Mouse (Mus musculus) midbrain, embryonic 11.5 days (tissue): Measurements from ENCODE around the gene Igfbp7. TPM values are rescaled to one million over a fixed set of nuclear protein-coding genes. Genes with fewer than 3 reads are reported as not detected.
"Not testable (repeated sequence)": the region's sequence is repeated elsewhere in the genome, so short reads cannot be mapped to it uniquely, and the experiment has no call there.

Experiments used
- ATAC-seq: fragments of 200-750 bp; cut with Nextera tagmentation; 2 replicates; pipeline ENCODE4 v1.8.0; 2017; ENCODE audit warnings: moderate TSS enrichment, moderate library complexity; ENCODE audit not compliant: low FRiP score
- DNase-seq: peaks from one replicate; pipeline ENCODE4 v3.0.0; 2015; ENCODE audit warnings: low spot score; ENCODE audit errors: missing footprints
- H3K27ac ChIP-seq: fragments of 300-500 bp; sonication (generic); 2 replicates; pipeline ENCODE4 v1.5.1; 2014; ENCODE audit warnings: low read depth, low read length
- H3K27me3 ChIP-seq: fragments of 300-500 bp; sonication (generic); 2 replicates; pipeline ENCODE4 v1.6.1; 2014; ENCODE audit warnings: mild to moderate bottlenecking, low read length, moderate library complexity, mixed read lengths; ENCODE audit not compliant: control insufficient read depth, insufficient read depth
- H3K36me3 ChIP-seq: fragments of 300-500 bp; sonication (generic); 2 replicates; pipeline ENCODE4 v1.6.1; 2014; ENCODE audit warnings: mild to moderate bottlenecking, low read length, moderate library complexity, mixed read lengths; ENCODE audit not compliant: control insufficient read depth, insufficient read depth
- H3K4me1 ChIP-seq: fragments of 300-500 bp; sonication (generic); 2 replicates; pipeline ENCODE4 v1.6.1; 2014; ENCODE audit warnings: low read length; ENCODE audit not compliant: control insufficient read depth, insufficient read depth
- H3K4me2 ChIP-seq: fragments of 300-500 bp; sonication (generic); 2 replicates; pipeline ENCODE4 v1.6.1; 2014; ENCODE audit warnings: mild to moderate bottlenecking, moderate library complexity
- H3K4me3 ChIP-seq: fragments of 300-500 bp; sonication (generic); 2 replicates; pipeline ENCODE4 v1.5.1; 2014; ENCODE audit warnings: low read depth, low read length
- H3K9ac ChIP-seq: fragments of 300-500 bp; sonication (generic); 2 replicates; pipeline ENCODE4 v1.6.1; 2014; ENCODE audit warnings: low read length
- H3K9me3 ChIP-seq: fragments of 300-500 bp; sonication (generic); 2 replicates; pipeline ENCODE4 v1.6.1; 2016; ENCODE audit warnings: low read length; ENCODE audit not compliant: control insufficient read depth
- WGBS: fragments of 180-500 bp; shearing (Covaris S2); extraction: QIAGEN DNeasy Blood & Tissue Kit; methylation state at CpG from one replicate; pipeline ENCODE4 v1.1.7; 2014; 5-methylcytosine and 5-hydroxymethylcytosine counted together
- polyA plus RNA-seq: library from polyadenylated mRNA; unstranded; fragments of >200 nt; fragmentation: Nextera tagmentation; extraction: Ambion mirVana; gene quantifications from 2 replicates; pipeline ENCODE4 v1.2.1, GENCODE M21; 2014

Igfbp7 gene
- polyA plus RNA-seq, 1 experiment from 2014 or later = 25.1 TPM

DNA sequence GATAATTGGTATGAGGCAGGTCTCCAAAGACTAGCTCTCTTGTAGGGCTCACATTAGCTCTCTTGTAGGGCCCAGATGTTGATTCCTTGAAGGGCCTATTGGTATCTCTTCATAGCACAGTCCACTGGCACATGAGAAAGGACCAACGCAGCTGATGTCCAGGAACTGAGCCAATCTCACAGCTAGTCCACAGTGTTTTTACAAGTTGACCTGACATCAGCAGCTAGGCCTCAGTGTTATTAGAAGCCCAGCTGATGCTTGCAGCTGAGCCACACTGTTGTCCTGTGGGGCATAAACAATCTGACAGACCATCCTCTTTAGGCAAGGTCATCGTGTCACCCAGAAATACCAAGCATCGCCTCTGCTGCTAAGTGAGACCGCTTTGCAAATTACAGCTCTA, 11.7 kb upstream of the Igfbp7 start:
- not testable (repeated sequence) for H3K9ac ChIP-seq, DNase-seq, H3K27ac ChIP-seq, H3K4me3 ChIP-seq, H3K4me2 ChIP-seq, H3K27me3 ChIP-seq, H3K4me1 ChIP-seq, H3K9me3 ChIP-seq, H3K36me3 ChIP-seq
- 72% methylated on average over 4 of the region's 4 CpGs for WGBS
- 0 out of 2 replicates have a peak, but pooled peaks have one; percentile 16 for ATAC-seq

DNA sequence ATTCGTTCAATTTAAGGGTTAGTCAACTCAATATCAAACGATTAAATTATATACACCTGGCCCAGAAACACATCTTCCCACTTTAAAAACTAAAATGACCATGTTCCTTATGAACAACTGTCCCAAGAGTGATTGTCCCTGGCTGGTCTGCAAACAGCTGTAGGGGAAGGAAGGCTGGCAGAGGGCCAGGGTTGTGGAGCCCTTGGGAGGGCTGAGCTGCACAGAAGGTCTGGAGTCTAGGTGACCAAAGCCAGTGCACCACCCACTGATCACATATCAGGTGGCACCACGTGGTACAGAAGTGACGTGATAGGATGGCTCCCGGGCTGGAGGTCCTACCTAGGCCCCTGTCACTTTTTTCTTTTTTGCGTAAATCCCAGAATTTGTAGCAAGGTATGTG, 8.2 kb upstream of the Igfbp7 start:
- Histone ChIP-seq H3K27ac (no peak overlapping the region), H3K4me3 (no peak overlapping the region), H3K4me1 (no peaks in the 10 kb centered on the region), H3K9me3 (peaks cover 2% of the 10 kb centered on the region; the same call in 1 of the 2 replicates), H3K4me2 (no peak overlapping the region), H3K36me3 (no peaks in the 10 kb centered on the region), H3K9ac (no peak overlapping the region), H3K27me3 (no peaks in the 10 kb centered on the region)
- ATAC-seq (no peak), DNase-seq (no peak)
- 85% methylated on average over 6 of the region's 6 CpGs for WGBS

DNA sequence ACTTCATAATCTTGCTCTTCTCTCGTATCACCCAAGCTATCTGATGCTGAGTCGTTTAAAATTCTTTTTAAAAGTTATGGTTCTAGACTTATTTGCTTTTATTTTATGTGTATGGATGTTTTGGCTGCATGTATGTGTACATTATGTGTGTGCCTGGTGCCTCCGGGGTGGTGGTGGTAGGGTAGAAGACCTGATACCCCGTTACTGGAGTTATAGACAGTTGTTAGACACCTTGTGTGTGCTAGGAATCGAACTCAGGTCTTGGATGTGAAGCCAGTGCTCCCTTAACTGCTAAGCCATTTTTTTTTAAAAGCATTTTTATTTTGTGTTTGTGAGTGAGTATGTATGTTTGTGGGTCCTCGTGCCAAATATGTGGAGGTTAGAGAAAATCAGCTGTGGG, 689 bp upstream of the Igfbp7 start:
- H3K36me3 ChIP-seq = no peaks in the 10 kb centered on the region
- no peak overlapping the region for H3K4me3 ChIP-seq
- H3K27ac ChIP-seq = no peak overlapping the region
- H3K9ac ChIP-seq = no peak overlapping the region
- peaks cover 21% of the 10 kb centered on the region for H3K27me3 ChIP-seq
- DNase-seq (peak; percentile 87), ATAC-seq (no peak)
- no peak overlapping the region for H3K4me2 ChIP-seq
- H3K9me3 ChIP-seq = no peaks in the 10 kb centered on the region
- 95% methylated on average over 6 of the region's 6 CpGs for WGBS
- H3K4me1 ChIP-seq = no peaks in the 10 kb centered on the region; the same call in 1 of the 2 replicates

DNA sequence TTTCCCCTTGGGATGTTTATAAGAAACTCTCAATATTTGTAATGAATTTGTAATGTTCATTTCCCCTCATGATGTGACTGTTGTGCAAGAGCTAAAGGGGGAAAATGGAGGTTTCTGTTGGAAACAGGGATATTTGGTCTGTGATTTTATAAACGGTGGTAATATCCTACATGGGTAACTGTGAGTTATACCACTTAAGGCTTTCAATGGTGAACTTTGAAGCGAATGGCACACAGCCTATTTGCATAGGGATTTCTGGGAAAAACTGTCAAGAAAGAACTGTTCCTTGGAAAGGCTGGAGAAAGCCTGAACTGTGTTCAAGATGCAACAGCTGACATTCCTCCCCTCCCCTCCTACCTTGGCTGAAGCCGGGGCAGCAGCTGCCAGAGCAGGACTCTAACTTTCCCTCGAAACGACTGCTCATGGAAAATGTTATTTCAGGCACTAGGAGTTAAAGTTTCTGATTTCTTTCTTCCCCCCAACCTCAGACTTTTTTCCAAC, 1.4 kb downstream of the Igfbp7 start:
- H3K4me1 ChIP-seq = no peaks in the 10 kb centered on the region; the same call in 1 of the 2 replicates
- 55% methylated on average over 5 of the region's 5 CpGs for WGBS

DNA sequence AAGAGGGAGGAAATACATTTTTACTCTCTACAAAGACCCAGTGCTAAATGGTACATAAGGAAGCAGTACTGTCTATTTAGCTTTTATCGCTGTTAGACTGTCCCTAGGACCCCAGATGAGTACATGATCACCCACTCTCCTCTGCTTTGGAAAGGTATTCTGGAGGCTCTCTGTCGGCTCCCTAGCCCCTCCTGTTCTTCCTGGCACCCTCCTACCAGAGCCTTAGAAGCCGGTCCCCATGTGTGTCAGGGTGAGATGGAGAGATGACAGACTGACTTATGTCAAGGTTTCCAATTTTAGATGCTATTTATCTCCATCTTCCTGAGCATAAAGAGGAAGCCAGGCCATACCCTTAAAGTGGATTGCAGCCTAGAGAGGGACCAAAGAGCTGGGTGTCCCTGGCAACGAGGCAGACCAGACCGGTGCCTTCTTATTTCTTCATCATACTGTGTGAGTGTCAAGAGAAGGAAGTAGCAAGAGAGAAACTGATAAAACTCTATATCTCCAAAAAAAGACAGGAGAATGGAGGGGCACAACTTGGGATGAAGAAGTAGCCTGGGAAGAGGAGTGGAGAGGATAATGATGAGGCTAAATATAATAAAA, 2.3 kb downstream of the Igfbp7 start:
- 71% methylated on average over 5 of the region's 5 CpGs for WGBS
- Histone ChIP-seq H3K4me1 (no peaks in the 10 kb centered on the region; the same call in 1 of the 2 replicates), H3K9me3 (no peaks in the 10 kb centered on the region), H3K4me3 (no peak overlapping the region), H3K4me2 (no peak overlapping the region), H3K27me3 (peaks cover 21% of the 10 kb centered on the region), H3K9ac (no peak overlapping the region), H3K36me3 (no peaks in the 10 kb centered on the region), H3K27ac (no peak overlapping the region)
- DNase-seq = peak; percentile 81
- no peak for ATAC-seq

More for the DNA sequence above, 1.4 kb downstream of the Igfbp7 start:
- Histone ChIP-seq H3K27ac (no peak overlapping the region), H3K4me3 (no peak overlapping the region), H3K36me3 (no peaks in the 10 kb centered on the region), H3K27me3 (peaks cover 21% of the 10 kb centered on the region), H3K9ac (no peak overlapping the region), H3K9me3 (no peaks in the 10 kb centered on the region), H3K4me2 (no peak overlapping the region)
- DNase-seq (peak; percentile 87), ATAC-seq (no peak)

DNA sequence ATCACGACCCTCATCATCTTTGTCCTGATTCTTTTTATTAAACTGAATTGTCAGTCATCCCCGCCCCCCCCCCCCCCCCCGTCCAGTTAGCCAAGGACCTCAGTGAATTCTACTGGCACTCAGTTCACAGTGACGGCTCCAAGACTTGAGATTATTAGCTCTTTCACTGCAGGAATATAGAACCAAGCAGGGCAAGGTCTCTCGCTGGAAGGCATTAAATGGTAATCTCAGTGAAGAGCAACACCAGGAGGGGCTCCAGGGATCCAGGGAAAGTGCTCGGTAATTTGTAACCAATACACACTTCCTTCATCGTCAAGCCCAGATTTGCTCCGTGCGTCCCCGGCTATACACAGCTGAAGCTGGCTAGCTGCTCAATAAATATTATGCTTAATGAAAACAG, 2.9 kb downstream of the Igfbp7 start:
- Histone ChIP-seq H3K9me3 (no peaks in the 10 kb centered on the region), H3K9ac (no peak overlapping the region), H3K27ac (no peak overlapping the region), H3K4me2 (no peak overlapping the region), H3K4me3 (no peak overlapping the region), H3K4me1 (no peaks in the 10 kb centered on the region; the same call in 1 of the 2 replicates), H3K27me3 (peaks cover 21% of the 10 kb centered on the region), H3K36me3 (no peaks in the 10 kb centered on the region)
- DNase-seq = peak; percentile 79
- no peak for ATAC-seq
- WGBS = 72% methylated on average over 10 of the region's 10 CpGs

DNA sequence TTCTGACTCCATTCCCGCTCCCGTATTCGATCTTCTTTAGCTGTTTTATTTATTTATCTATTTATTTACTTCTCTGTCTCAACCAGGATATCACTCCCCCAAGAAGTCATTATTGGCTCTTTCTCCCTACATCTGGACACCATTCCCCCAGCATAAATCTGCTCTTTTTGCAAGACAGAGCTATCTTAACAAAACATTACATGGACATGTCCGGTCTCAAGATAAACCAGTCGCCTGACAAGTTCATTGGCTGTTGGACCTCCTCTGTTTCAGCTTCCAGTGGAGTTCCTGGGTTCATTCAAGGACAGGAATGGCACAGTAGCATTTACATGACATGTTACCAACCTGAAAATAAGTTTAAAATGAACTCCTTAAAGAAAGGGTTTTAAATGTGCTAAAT, 4.9 kb downstream of the Igfbp7 start:
- peaks cover 4% of the 10 kb centered on the region for H3K4me1 ChIP-seq
- DNase-seq (no peak), ATAC-seq (no peak)
- no peak overlapping the region for H3K9ac ChIP-seq
- H3K27ac ChIP-seq = no peak overlapping the region
- WGBS = 89% methylated on average over 5 of the region's 5 CpGs
- H3K4me3 ChIP-seq = no peak overlapping the region
- no peaks in the 10 kb centered on the region for H3K36me3 ChIP-seq
- no peaks in the 10 kb centered on the region for H3K9me3 ChIP-seq
- peaks cover 16% of the 10 kb centered on the region for H3K27me3 ChIP-seq
- H3K4me2 ChIP-seq = no peak overlapping the region

DNA sequence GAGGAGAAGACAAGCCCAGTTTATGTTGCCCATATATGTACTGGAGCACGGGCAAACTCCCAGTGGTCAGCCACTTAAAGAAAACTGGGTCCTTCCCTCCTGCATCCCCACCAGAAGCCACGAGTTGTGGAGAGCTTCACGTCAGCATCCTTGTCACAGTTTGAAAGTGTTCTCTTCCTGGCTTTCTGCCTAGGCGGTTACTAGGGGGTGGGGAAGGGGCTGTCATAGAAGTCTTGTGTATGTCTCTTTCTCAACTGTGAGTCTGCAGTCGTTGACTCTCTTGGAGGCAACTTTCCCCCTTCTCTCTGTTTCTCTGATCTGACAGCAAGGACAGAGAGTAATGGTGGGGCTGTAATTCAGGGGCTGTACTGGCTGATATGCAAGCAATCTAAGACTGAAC, 5.7 kb downstream of the Igfbp7 start:
- Histone ChIP-seq H3K27me3 (peaks cover 8% of the 10 kb centered on the region), H3K36me3 (no peaks in the 10 kb centered on the region), H3K4me1 (peaks cover 4% of the 10 kb centered on the region), H3K4me3 (no peak overlapping the region), H3K9ac (no peak overlapping the region), H3K27ac (no peak overlapping the region), H3K4me2 (no peak overlapping the region), H3K9me3 (no peaks in the 10 kb centered on the region)
- no peak for ATAC-seq
- WGBS = 67% methylated on average over 5 of the region's 5 CpGs
- peak; percentile 8 for DNase-seq

DNA sequence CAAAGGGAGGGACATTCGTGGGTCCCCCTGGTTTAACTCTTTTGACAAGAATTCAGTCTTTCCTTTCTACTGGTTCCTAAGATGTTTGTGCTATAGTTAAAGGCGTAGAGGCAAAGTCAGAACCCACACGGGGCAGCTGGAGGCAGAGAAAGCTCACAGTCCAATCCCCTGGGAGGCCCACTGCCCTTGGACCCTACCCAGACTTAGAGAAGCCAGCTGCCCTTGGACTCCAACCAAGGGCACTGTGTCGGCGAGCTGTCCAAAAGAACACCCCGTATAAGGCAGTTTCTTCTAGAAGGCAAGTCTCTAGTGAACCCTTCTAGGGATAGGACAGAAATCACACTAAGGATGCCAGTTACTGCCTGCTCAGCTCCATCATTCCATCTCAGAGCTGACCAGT, 7.0 kb downstream of the Igfbp7 start:
- H3K9me3 ChIP-seq = no peaks in the 10 kb centered on the region
- no peaks in the 10 kb centered on the region for H3K27me3 ChIP-seq
- H3K36me3 ChIP-seq = no peaks in the 10 kb centered on the region
- no peak overlapping the region for H3K4me2 ChIP-seq
- H3K9ac ChIP-seq = no peak overlapping the region
- 81% methylated on average over 6 of the region's 6 CpGs for WGBS
- ATAC-seq (no peak), DNase-seq (peak; percentile 56)
- no peak overlapping the region for H3K27ac ChIP-seq
- H3K4me1 ChIP-seq = peaks cover 4% of the 10 kb centered on the region
- H3K4me3 ChIP-seq = no peak overlapping the region
